Mouse (Mus musculus) naive thymus-derived CD4-positive, alpha-beta T cell, adult 2 months (primary cell): Measurements from ENCODE around the gene Gm20388.

ENCODE experiments used
- DNase-seq: peaks from one replicate; pipeline ENCODE4 v3.0.0-alpha.2; 2011; ENCODE audit warnings: low read depth

The Gm20388 gene

DNA sequence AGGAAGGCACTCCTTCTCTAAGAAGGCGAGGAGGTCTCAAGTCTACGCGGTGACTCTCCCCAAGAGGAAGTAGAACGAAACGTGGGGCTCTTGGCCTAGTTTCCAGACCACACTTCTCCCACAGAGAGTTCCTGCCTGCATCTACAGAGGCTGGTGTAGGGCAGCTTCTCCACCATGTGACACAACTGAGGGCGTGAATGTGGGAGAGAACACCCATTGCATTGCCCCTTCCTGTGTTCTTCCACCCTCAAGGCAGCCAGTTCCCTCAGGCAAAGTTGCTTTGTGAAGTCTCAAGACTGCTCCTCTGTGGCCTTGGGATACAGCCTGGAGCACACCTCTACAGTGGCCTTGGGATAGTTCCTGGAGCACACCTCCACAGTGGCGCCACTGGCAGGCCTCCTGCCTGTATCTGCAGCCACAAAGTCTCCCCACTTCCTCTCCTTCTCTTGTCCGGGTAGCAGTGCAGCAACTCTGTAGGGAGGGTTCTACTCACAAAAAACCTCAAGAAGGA is 2563.3 kb downstream of the Gm20388 start:
- DNase-seq = peak; percentile 69

DNA sequence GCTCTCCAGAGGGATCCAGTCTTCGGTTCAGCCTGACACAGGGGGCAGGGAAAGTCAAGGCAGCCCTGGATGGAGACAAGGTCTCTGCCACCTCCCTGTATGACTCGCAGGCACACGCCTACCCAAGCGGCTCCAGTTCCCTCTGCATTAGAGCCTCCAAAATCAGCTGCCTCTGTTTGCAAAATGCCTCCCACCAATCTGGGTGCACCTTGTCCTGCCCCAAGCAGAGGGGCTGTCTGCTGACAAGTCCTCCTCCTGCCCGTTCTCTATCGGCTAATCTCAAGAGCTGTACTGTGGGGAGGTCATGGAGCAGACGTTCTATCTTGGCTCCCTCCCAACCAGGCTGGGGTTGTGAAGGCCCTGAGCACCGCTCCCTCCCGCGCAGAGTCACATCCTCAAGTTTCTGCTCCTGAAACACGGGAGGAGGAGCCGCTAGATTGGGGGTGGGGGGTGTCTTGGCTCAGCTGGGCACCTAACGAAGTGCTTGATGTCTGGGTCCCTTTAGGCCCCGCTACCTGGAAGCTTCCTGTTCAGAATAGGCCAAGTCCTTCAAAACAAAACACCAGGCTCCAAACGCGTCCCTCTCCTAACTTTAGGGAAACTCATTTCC is 2564.4 kb downstream of the Gm20388 start:
- peak; percentile 60 for DNase-seq

DNA sequence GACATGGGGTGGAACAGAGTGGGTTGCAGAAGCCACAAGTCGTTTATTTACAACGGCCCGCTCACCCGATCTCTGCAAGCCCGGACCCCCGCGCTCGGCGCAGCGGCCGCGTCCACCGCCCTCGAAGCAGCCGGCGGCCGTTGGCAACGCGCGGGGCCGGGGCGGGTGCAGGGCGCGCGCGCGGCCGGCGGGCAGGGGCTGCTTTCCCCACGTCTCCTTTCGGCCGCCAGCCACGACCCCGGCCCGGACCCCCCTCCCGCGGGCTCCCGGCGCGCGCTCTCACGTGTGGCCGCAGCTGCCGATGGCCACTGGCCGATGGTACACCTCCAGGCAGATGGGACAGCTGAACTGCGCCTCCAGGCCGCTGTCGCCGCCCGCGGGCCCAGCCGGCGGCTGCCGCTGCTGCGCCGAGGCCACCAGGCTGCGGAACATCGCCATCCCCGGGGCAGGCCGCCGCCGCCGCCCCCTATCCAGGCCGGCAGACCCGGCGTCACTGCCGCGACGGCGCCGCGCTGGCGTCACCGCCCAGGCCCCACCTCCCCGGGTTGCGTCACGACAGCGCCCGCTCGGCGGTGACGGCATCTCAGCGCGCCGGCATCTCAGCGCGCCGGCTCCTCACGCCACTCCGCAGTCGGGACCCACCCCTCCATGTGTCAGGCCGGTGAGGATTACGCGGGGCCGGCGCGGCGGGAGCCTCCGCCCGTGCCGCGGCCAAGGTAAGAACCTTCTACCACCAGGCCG is 2565.1 kb downstream of the Gm20388 start, which contains the start of the genes Rnf166 and Ctu2:
Rnf166 (minus strand) TSS at position 485 of the 741 bp plus-strand sequence.
Ctu2 (plus strand) TSS at position 564 of the 741 bp plus-strand sequence.
- DNase-seq = peak; percentile 95

DNA sequence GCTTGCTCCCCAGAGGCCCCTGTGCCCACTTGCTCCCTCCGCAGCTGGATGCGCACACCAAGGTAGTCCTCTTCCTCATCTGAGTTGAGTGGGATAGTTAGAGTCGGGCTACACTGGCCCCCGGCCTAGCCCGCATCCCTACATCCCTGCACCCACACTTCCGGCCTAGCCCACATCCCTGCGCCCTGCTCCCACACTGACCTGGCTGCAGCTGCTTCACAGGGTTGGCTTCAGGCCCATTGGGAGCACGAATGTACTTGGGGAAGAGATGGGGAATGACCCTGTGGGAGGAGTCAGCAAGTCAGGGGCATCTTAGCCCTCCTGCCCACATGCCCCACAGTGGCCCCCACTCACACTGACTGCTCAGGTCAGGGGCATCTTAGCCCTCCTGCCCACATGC is 2571.8 kb downstream of the Gm20388 start:
- no peak for DNase-seq

DNA sequence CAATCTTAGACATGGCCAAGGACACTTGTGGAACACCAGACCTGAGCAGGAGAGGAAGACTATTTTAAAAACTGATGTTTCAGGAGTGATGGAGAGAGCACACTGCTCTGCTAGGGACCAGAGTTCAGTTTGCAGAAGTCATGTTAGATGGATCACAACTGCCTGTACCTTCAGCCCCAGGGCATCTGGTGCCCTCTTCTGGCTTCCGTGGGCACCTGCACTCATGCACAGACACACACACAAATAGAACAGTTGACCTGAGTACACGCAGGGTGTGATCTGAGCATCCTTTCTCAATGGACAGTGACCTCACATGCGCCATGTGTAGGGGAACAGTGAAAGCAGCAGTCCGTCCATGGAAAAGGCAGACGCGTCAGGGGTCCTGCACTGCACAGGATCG is 2573.2 kb downstream of the Gm20388 start:
- DNase-seq = no peak

DNA sequence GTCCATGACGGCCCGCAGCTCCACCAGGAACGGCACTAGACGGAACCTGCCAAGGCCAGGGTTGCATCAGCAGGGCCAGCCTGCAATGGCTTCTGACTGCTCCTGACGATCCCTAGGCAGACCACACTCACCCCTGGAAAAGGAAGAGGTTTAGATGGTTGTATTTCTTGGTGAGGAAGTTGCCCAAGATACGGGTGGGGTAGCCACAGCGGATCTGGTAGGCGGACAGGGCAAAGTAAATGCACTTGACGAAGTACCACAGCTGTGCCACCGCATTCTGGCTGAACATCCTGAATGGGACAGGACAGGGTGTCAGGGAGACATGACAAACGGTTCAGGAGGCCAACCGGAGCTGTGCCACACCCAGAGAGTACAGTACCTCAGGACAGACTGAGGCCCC is 2574.2 kb downstream of the Gm20388 start:
- no peak for DNase-seq

DNA sequence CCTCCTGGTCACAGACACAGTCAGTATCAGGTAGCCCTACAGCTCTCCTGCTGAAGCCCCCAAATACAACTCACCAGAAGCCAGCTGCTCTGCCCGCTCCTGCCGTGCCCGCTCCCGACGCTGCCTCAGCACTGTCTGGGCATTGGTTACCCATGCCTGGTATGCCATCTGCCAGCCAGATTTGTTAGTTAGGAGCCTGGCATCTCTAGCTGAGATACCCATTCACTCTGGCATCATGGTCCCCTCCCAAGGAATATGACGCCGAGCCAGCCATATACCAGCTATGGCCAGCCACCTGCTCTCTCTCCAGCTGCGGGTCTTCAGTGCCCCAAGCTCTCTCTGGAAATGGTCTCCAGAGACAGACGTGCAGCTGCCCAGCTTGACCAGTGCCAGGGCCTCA is 2577.7 kb downstream of the Gm20388 start:
- DNase-seq = no peak

DNA sequence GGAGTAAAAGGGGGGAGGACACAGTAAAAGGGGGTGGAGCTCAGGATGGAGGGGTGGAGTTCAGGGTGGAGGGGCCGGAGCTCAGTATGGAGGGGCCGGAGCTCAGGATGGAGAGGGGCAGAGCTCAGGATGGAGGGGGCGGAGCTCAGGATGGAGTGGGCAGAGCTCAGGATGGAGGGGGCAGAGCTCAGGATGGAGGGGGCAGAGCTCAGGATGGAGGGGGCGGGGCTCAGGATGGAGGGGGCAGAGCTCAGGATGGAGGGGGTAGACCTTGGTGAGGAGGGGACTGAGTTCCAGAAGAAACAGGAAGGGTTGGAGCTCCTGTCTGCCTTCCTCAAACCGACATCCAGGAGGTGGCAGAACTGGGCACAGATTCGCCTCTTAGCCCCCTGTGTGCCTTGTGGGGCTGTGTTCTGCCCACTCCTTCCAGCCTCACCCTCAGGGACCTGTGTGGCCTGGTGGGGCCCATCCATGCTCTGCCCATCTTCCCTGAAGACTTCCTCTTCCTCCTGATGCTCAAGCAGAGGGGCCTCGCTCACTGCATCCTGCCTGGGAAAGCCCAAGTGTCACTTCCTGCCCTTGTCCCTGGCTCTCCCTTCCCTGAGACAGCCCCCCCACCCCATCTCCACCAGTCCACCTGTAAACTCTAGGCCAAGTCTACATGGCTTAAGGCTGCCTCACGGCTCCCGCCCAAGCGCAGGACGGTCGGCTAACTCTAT is 2586.5 kb downstream of the Gm20388 start:
- no peak for DNase-seq

DNA sequence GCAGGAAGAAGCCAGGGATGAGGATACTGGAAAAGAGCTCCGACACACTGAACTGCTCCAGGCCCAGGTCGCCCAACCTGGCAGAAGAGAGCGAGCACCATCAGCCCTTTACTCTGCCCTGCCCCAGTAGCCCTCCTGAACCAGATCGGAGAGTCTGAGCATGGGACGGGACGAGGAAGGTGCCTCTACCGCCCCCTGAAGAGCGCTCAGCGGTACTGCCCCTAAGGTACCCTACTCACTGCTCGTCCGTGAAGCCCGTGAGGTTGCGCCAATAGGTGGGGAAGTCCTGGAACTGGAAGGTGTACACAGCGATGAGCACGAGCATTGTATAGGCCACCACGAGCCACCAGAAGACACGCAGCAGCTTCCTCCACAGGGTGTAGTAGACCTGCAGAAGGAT is 2587.3 kb downstream of the Gm20388 start:
- DNase-seq = peak; percentile 35

DNA sequence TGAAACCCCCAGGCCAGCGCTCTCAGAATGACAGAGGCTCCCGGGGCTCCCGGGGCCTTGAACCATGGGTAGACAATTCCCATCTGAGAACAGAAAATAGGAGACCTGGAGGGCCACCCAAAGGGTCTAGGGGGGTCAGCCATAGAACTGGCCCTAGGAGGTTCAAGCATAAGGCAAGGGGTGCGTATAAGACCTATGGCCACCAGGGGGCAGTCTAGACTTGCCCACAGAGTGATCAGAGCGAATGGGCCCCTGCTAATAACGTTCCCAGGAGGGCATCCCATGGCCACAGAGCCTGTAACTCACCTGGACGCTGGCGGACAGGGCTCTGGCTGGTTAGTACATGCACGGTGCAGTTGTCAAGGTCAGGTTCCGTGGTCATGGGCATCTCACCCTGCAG is 2590.2 kb downstream of the Gm20388 start:
- peak; percentile 87 for DNase-seq

DNA sequence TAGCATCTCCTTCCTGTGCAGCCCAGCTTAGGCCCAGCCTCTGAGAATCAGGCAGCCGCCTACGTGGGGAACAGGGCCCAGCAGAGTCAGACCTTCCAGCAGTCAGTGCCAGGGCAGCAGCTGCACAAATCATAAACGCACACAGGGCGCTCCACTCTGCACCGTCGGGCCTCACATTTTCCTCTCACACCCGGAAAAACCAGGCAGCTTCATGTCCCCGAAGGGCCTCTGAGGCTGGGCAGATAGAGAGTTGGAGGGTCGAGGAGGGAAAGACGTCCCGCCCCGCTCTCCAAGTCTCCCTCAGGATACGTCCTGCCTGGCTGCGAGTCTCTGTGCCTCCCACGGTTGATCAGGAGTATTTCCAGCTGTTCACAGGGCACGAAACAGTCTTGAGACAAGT is 2600.9 kb downstream of the Gm20388 start:
- DNase-seq = no peak

DNA sequence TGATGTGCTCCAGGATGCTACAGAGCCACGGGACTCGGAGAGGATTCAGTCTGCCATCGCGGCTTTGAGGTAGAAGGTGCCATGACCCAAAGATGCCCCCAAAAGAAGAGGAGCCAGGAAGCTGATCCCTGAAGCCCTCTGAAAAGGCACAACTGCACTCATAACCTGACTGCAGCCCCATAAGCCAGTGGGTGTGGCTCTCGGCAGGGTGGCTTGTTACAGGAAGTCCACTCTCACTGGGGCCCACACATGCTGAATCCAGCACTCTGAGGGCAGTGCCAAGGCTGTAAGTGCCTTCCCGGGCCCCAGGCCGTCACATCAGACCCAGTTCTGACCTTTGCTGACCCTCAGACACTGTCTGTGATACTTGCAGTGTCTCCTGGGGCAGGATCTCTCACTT is 2601.8 kb downstream of the Gm20388 start:
- no peak for DNase-seq

DNA sequence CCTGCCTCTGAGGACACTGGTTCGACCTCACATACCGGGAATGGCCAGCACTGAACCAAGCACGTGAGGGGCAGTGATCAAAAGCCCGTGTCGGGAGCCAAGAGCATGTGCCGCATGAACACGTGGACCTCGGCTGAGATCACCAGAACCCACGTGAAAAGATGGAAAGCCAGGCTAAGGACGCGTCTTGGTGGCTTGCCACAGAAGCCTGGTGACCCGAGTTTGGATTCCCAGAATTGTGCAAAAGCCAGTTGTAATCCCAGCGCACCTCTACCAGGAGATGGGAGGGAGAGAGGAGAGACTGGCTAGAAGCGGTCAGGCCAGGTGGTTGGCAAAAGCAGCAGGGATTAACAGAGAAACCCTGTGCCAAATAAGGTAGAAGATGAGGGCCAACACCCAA is 2605.1 kb downstream of the Gm20388 start:
- no peak for DNase-seq

DNA sequence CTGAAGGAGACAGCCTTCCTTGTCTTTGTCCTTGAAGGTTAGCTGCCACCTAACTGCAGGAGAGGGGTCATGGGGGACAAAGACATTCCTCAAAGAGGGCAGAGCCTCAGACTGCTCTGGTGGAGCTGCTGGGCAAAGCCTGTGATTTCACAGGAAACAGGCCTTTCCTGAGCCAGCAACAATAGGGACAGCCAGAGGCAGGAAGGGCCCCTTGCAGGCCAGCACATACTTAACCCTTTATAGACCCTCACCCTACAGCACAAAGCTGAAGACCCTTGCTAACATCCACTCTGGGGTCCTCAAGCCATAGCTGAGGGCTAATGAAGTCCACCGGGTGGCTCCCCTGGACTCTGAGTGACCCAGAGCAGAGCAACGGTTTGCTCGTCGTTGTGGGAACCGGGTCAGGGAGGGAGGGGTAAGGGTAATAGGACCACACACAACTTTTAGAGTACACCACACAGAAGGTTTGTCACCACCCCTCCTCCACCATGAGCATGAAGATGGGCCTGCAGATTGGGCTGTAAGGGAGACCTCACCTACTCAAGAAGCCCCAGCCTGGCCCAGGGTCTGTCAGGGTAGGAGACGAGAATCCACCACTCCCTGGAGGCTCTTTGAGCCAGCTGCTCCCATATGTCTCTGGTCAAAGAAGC is 2607.0 kb downstream of the Gm20388 start:
- no peak for DNase-seq

DNA sequence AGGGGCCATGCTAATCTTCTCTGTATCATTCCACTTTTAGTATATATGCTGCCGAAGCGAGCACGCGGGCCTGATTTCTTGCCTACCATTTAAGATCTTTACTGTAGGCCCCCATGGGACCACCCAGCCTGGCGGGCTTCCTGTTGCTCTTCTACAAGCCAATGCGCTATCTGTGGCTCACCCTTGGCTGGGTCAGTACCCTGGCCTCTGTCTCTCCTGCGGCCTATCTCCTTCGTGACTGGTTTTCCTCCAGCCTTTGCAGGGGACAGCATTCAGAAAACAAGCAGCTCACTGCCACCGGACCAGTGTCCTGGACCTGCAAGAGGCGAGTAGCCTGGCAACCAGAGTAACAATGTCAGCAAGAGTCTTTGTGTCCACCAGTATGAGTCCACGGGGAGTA is 2610.0 kb downstream of the Gm20388 start:
- no peak for DNase-seq

DNA sequence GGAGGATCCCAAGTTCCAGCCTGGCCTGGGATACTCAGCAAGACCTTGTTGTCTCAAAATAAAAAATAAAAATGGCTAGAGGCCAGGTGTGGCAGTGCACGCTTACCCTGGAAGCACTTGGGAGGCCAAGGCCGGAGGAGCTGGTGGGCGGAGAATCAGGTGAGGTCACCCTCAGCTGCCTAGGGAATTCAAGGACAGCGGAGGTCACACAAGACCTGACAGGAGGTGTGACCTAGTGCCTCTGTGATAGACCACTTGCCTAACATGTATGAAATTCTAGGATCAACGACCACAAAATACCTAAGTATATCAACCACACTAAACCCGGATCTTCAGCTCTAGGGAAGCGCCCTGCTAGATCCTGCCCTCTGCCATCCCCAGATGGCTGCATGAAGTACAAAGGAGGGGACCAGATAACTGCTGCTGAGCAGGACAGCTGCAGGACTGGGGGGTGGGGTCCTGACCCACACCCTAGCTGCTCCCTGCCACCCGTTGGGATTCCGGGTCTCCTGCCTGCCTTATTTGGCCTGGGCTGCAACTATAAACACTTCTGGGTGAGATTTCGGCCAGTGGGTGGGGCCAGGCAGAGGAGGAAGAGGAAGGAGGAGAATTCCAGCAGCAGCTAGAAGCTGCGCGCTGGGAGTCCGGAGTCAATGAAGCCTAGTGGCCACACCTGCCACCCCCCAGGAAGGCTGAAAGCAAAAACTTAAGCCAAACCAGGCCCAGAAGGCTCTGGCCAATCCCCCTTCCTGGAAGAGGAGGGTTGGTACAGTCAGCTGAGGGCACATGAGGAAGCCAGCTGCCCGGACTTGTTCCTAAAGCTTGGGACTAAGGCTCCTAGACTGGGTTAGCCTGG is 2612.4 kb downstream of the Gm20388 start:
- no peak for DNase-seq

DNA sequence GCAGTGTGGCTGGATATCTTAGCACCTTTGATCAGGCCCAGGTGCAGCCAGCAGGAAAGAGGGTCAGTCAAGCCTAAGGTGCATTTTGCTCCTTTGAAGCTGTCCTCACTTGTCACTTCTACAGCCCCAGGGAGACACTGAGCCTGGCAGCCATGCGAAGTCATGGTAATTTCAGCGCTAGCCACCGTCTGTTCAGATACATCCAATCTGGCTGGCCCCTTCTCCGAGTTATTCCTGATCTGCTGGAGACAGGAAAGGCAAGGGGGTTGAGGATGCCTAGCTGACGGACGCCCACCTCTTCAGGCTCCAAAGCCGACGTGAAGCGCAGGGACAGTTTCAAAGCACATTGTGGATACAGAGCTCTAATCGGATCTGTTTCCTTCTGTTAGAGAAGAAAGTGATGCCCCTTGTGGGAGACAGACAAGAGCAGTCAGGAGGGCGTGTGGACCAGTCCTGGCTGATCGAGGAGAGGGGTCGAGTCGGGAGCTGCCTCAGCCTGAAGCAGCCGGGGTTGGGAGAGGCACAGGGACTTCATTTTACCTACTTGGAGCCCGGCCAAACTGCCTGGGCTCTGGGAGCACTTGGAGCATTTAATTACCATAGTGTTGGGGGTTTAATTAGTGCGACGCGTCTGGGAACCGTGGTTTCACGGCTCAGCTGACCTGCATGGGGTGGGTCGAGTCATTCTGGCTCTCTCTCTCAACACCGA is 2613.2 kb downstream of the Gm20388 start:
- DNase-seq = no peak

DNA sequence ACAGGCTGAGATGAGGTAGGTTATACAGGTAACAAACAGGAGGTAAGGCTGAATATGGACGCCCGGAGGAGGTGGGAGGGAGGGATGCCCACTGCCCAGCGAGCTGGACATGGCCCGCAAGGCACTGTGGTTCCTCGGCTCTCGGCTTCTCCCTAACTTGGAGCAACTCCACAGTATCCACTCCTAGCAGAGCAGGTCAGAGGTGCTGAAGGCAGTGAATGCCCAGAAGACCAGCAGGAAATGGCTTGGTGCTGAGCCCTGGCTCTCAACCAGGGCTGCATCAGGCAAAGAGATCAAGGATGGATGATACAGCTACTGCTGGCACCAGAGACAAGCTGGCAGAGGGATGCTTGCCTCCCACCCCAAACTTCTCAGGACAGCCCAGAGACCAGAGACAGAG is 2613.9 kb downstream of the Gm20388 start:
- no peak for DNase-seq

DNA sequence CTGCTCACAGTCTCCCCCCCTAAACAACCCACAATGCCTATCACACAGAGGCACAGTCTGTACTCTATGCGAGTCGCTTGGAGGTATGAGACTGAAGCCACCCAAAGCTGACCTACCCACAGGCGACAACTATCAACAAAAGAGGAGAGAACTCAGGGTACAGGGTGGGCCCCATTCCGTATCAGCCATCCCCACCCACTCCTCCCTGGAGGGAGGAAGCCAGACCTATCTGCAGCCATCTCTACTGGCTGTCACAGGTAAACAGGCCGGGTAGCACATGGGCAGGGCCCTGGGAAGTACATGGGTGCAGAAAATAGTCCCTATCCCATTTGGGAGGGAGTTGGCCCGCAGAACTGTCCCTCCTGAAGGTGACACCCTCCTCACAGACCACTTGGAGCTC is 2614.4 kb downstream of the Gm20388 start:
- DNase-seq = no peak

DNA sequence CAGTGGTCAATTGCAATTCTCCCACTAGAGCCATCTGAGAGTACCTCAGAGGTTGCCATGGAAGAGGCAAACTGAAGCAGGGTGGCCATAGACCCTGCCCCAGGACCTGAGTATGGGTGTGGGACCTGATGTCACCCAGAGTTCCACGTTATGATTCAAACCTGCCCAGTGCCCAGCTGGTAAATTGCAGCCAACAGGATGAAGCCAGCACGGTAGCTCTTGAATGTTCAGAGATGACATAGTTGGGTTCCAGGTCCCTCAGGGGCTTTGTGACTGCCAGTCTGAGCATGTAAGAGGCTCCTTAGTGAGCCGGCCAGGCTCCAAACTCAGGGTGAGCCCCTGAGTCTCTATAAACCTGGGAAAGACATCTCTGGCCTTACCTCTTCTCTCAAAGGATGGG is 2615.4 kb downstream of the Gm20388 start:
- DNase-seq = no peak
